ENCODE assay signal across 8 mouse cellular contexts in the genomic region with DNA sequence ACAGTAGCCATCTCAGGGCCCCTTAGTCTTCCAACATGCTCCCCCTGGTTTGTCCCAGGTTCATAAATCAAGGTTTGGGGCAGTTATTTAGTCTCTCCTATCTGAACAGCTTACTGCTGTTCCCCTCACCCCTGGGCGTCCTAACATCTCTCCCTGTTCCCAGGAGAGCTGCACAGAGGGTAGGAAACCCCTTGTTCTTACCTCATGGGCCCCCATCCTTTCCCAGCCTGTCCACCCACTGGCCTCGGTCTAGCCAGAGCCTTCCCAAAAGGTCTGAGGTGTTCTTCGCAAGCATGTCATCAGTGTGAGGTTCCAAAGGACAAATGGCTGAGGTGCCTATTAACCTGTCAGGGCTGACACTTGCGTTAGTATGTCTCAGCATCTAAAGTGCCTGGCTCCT. TPM values are rescaled to one million over a fixed set of nuclear protein-coding genes. Genes with fewer than 3 reads are reported as not detected.
DNase-seq lines count a peak whose midpoint lies in the region; ATAC-seq and TF ChIP-seq lines count a peak whose summit lies in the region.

No protein-coding gene starts in this region.

- DNase-seq in adrenal gland, postnatal 10 days = peak; percentile 10
- DNase-seq in adrenal gland, postnatal 4 days (ENCODE audit: low spot score in 2 of 2) = no peak
- DNase-seq in kidney, adult 2 months = peak; percentile 51
- no peak for DNase-seq in kidney, postnatal 4 days
- no peak for DNase-seq in MEL (ENCODE audit: low read depth, low spot score)
- DNase-seq in urinary bladder, postnatal 25 days (ENCODE audit: low spot score) = no peak
- DNase-seq in cerebellum, adult 2 months = no peak

- TF ChIP-seq POLR2A in kidney, adult 2 months (IDR thresholded peaks at IDR 0.05; ENCODE audit: low read depth, low read length) = no peak
- TF ChIP-seq POLR2A in MEL (IDR thresholded peaks at IDR 0.05; ENCODE audit: control insufficient read depth in 1 of 2, insufficient read depth in 1 of 2, low read depth in 1 of 2, low read length in 2 of 2, poor library complexity in 1 of 2) = no peak
- no peak for TF ChIP-seq POLR2A in cerebellum, adult 2 months (IDR thresholded peaks at IDR 0.05; ENCODE audit: borderline replicate concordance, insufficient read depth, low read length)

- H3K4me1 ChIP-seq in kidney, adult 2 months (ENCODE audit: control insufficient read depth, insufficient read depth, low read length) = peaks cover 26% of the 10 kb centered on the region
- H3K4me1 ChIP-seq in MEL (ENCODE audit: control insufficient read depth in 1 of 2, insufficient read depth in 2 of 2, low read length in 2 of 2) = peaks cover 2 to 12% of the 10 kb centered on the region in 2 experiments; a peak in 3 of 4 replicates
- H3K4me1 ChIP-seq in limb, embryonic 13.5 days = peaks cover 31% of the 10 kb centered on the region
- H3K4me1 ChIP-seq in cerebellum, adult 2 months (ENCODE audit: control insufficient read depth, insufficient read depth, low read length) = no peaks in the 10 kb centered on the region

- 80% methylated on average over 4 of the region's 4 CpGs for WGBS in kidney, adult 2 months
- WGBS in limb, embryonic 13.5 days = 76% methylated on average over 4 of the region's 4 CpGs
- 97% methylated on average over 4 of the region's 4 CpGs for WGBS in cerebellum, adult 2 months

- peak overlapping the region; percentile 73 for H3K4me2 ChIP-seq in limb, embryonic 13.5 days (replicated peaks)

- no peak overlapping the region for H3K4me3 ChIP-seq in kidney, adult 2 months (ENCODE audit: insufficient read depth, low read depth, low read length)
- H3K4me3 ChIP-seq in MEL (ENCODE audit: control insufficient read depth in 1 of 2, insufficient read depth in 1 of 2, low read depth in 2 of 2, low read length in 2 of 2) = peak overlapping the region; percentile 57 to 66
- H3K4me3 ChIP-seq in limb, embryonic 13.5 days = no peak overlapping the region
- H3K4me3 ChIP-seq in cerebellum, adult 2 months (replicated peaks; ENCODE audit: insufficient read depth, low read depth, low read length) = no peak overlapping the region

- peak overlapping the region; percentile 93 for H3K9ac ChIP-seq in MEL (ENCODE audit: control insufficient read depth, low read depth, low read length, poor library complexity, severe bottlenecking)
- H3K9ac ChIP-seq in limb, embryonic 13.5 days = no peak overlapping the region

- no peaks in the 10 kb centered on the region for H3K9me3 ChIP-seq in MEL (replicated peaks; ENCODE audit: insufficient read depth, low read length)
- no peaks in the 10 kb centered on the region for H3K9me3 ChIP-seq in limb, embryonic 13.5 days

- peaks cover 11% of the 10 kb centered on the region for H3K79me2 ChIP-seq in MEL (ENCODE audit: control insufficient read depth, insufficient read depth, low read length, poor library complexity)

- no peaks in the 10 kb centered on the region for H3K27me3 ChIP-seq in kidney, adult 2 months (replicated peaks; ENCODE audit: control insufficient read depth, insufficient read depth, low read length)
- H3K27me3 ChIP-seq in MEL (ENCODE audit: control insufficient read depth in 1 of 2, insufficient read depth in 2 of 2, low read length in 2 of 2) = no peaks in the 10 kb centered on the region
- H3K27me3 ChIP-seq in limb, embryonic 13.5 days = no peaks in the 10 kb centered on the region
- H3K27me3 ChIP-seq in cerebellum, adult 2 months (ENCODE audit: control insufficient read depth, insufficient read depth, low read length) = no peaks in the 10 kb centered on the region

- TF ChIP-seq EP300 in MEL (IDR thresholded peaks at IDR 0.05; ENCODE audit: low read depth in 1 of 2, low read length in 2 of 2) = no peak

- H3K36me3 ChIP-seq in kidney, adult 2 months (ENCODE audit: control insufficient read depth, insufficient read depth, low read length) = 0 out of 2 replicates have a peak, but pooled peaks cover 2% of the 10 kb centered on the region
- H3K36me3 ChIP-seq in MEL (ENCODE audit: control insufficient read depth in 1 of 2, insufficient read depth in 2 of 2, low read length in 2 of 2) = no peaks in the 10 kb centered on the region
- no peaks in the 10 kb centered on the region; the same call in 1 of the 2 replicates for H3K36me3 ChIP-seq in limb, embryonic 13.5 days

- H3K27ac ChIP-seq in kidney, adult 2 months (ENCODE audit: insufficient read depth, low read depth, low read length) = peak overlapping the region; percentile 98
- H3K27ac ChIP-seq in MEL (ENCODE audit: control insufficient read depth, low read depth, low read length) = peak overlapping the region; percentile 74; the same call in 1 of the 2 replicates
- H3K27ac ChIP-seq in limb, embryonic 13.5 days = 0 out of 2 replicates have a peak overlapping the region, but pooled peaks have one; percentile 82
- no peak overlapping the region for H3K27ac ChIP-seq in cerebellum, adult 2 months (ENCODE audit: insufficient read depth, low read length)

- TF ChIP-seq CTCF in kidney, adult 2 months (conservative IDR thresholded peaks at IDR 0.05; ENCODE audit: insufficient read depth, insufficient read length, low read depth, low read length) = no peak
- TF ChIP-seq CTCF in MEL (IDR thresholded peaks at IDR 0.05 in 2 of 3, conservative IDR thresholded peaks at IDR 0.05 in 1 of 3; ENCODE audit: control insufficient read depth in 1 of 3, insufficient read depth in 1 of 3, low read depth in 2 of 3, low read length in 3 of 3, poor library complexity in 1 of 3, severe bottlenecking in 1 of 3) = no peak
- TF ChIP-seq CTCF in cerebellum, adult 2 months (IDR thresholded peaks at IDR 0.05; ENCODE audit: borderline replicate concordance, insufficient read depth, low read depth, low read length) = no peak

- no peak for TF ChIP-seq RAD21 in MEL (IDR thresholded peaks at IDR 0.05; ENCODE audit: low read depth, low read length)

- no peak for ATAC-seq in limb, embryonic 13.5 days (ENCODE audit: low FRiP score, low read depth)

TF ChIP-seq in MEL, 35 proteins besides CTCF, POLR2A, EP300 and RAD21:
- TF ChIP-seq BHLHE40 (IDR thresholded peaks at IDR 0.05; ENCODE audit: borderline replicate concordance, low read depth, low read length) (no peak), KAT2A (conservative IDR thresholded peaks at IDR 0.05; ENCODE audit: low read depth, low read length) (no peak), POLR2AphosphoS2 (IDR thresholded peaks at IDR 0.05; ENCODE audit: low read length) (no peak), CHD2 (IDR thresholded peaks at IDR 0.05; ENCODE audit: low read length) (no peak), USF2 (IDR thresholded peaks at IDR 0.05; ENCODE audit: borderline replicate concordance in 1 of 2, insufficient read depth in 1 of 2, low read depth in 1 of 2, low read length in 2 of 2) (no peak), MAZ (IDR thresholded peaks at IDR 0.05; ENCODE audit: low read depth, low read length) (no peak), JUND (IDR thresholded peaks at IDR 0.05; ENCODE audit: low read depth, low read length) (no peak), ZKSCAN1 (IDR thresholded peaks at IDR 0.05; ENCODE audit: low read depth, low read length) (no peak), GABPA (IDR thresholded peaks at IDR 0.05; ENCODE audit: low read depth, low read length) (no peak), SIN3A (IDR thresholded peaks at IDR 0.05; ENCODE audit: low read length) (no peak), UBTF (IDR thresholded peaks at IDR 0.05; ENCODE audit: borderline replicate concordance, insufficient read depth, low read depth, low read length) (no peak), TAL1 (IDR thresholded peaks at IDR 0.05; ENCODE audit: low read length) (no peak), TCF12 (IDR thresholded peaks at IDR 0.05; ENCODE audit: low read depth, low read length) (no peak)

RNA-seq across cellular contexts. Expression of gene Sik1, which starts 1.6 kb away (rescaled TPM):
- total RNA-seq in adrenal gland, postnatal 10 days (2021) = 100 to 1,000 TPM in 1 of 2 experiments, 10 to 100 TPM in 1; 25.4 to 112 TPM
- total RNA-seq in adrenal gland, postnatal 4 days (2021) = 10 to 100 TPM; 27.1 to 28.0 TPM
- 35.5 and 57.6 TPM in 2 replicates for polyA plus RNA-seq in kidney, adult 2 months (2012; rRNA removed)
- total RNA-seq in MEL (2012; rRNA removed) = 4.7 and 5.5 TPM in 2 replicates
- polyA plus RNA-seq in MEL (2012; ENCODE audit: insufficient read depth in 1 of 2, insufficient read length in 2 of 2, low read depth in 1 of 2, low replicate concordance in 2 of 2, missing spikeins in 1 of 2) = 10 to 100 TPM in 1 of 2 experiments, not detected in 1; 10.4 TPM
- 13.1 and 14.3 TPM in 2 replicates for polyA plus RNA-seq in limb, embryonic 13.5 days (2015; fragmentation: Nextera tagmentation; extraction: Ambion mirVana)
- 5.0 and 5.2 TPM in 2 replicates for polyA plus RNA-seq in cerebellum, adult 2 months (2012; rRNA removed)

Comparison
In these comparisons a context has a peak if more than half of its experiments do, and no peak if none do; other contexts are left out.
1. DNase-seq: peak in adrenal gland, postnatal 10 days (single experiment) and kidney, adult 2 months (single experiment); none in adrenal gland, postnatal 4 days (0 of 2), kidney, postnatal 4 days (0 of 2), MEL (single experiment), urinary bladder, postnatal 25 days (single experiment) and cerebellum, adult 2 months (0 of 2).
2. H3K4me3 ChIP-seq: peak in MEL (2 of 2); none in kidney, adult 2 months (single experiment), limb, embryonic 13.5 days (single experiment) and cerebellum, adult 2 months (single experiment).